Mouse (Mus musculus) heart, embryonic 14.5 days (tissue): ENCODE measurements at regions not wholly inside any gene's neighbourhood (a gene's known extent, or its start where the extent isn't known, plus 50 kb on each side); places are given as distances from the start of the nearest gene placed in this dataset.
A peak's percentile ranks its signal among the peaks of the same experiment; 100 is the strongest.

Source experiments
- ATAC-seq: fragments of 200-750 bp; cut with Nextera tagmentation; 2 replicates; pipeline ENCODE4 v1.8.0; 2017; ENCODE audit warnings: low read depth, moderate TSS enrichment; ENCODE audit not compliant: insufficient number of reproducible peaks, insufficient read depth, low FRiP score
- H3K27ac ChIP-seq, 2 experiments: fragments of 200-500 bp in 1 of 2; fragments of 300-500 bp in 1 of 2; sonication (generic) in 1 of 2; replicated peaks in 1 of 2; 2 replicates each; pipeline ENCODE4 v1.5.1; 2012 to 2014; ENCODE audit warnings: low read depth in 2 of 2, low read length in 2 of 2, control low read depth in 1 of 2, mild to moderate bottlenecking in 1 of 2, mixed read lengths in 1 of 2; ENCODE audit not compliant: control insufficient read depth in 1 of 2, insufficient read depth in 1 of 2
- H3K27me3 ChIP-seq: fragments of 300-500 bp; sonication (generic); 2 replicates; pipeline ENCODE4 v1.6.1; 2014; ENCODE audit warnings: mild to moderate bottlenecking, low read length, control low read depth; ENCODE audit not compliant: control insufficient read depth, insufficient read depth
- H3K36me3 ChIP-seq: fragments of 300-500 bp; sonication (generic); 2 replicates; pipeline ENCODE4 v1.6.1; 2014; ENCODE audit warnings: mild to moderate bottlenecking, control low read depth, low read length, mixed read lengths; ENCODE audit not compliant: control insufficient read depth, insufficient read depth
- H3K4me1 ChIP-seq, 2 experiments: fragments of 200-500 bp in 1 of 2; fragments of 300-500 bp in 1 of 2; sonication (generic) in 1 of 2; 2 replicates each; pipeline ENCODE4 v1.6.1; 2012 to 2014; ENCODE audit warnings: low read length in 2 of 2, control low read depth in 1 of 2, mixed read lengths in 1 of 2; ENCODE audit not compliant: control insufficient read depth in 2 of 2, insufficient read depth in 2 of 2
- H3K4me2 ChIP-seq: fragments of 300-500 bp; sonication (generic); 2 replicates; pipeline ENCODE4 v1.6.1; 2014; ENCODE audit warnings: mild to moderate bottlenecking, low read length
- H3K4me3 ChIP-seq, 2 experiments: fragments of 200-500 bp in 1 of 2; fragments of 300-500 bp in 1 of 2; sonication (generic) in 1 of 2; 2 replicates each; pipeline ENCODE4 v1.5.1; 2012 to 2014; ENCODE audit warnings: low read length in 2 of 2, mild to moderate bottlenecking in 2 of 2, control low read depth in 1 of 2, low read depth in 1 of 2, moderate library complexity in 1 of 2; ENCODE audit not compliant: control insufficient read depth in 1 of 2, insufficient read depth in 1 of 2
- H3K9ac ChIP-seq: fragments of 300-500 bp; sonication (generic); 2 replicates; pipeline ENCODE4 v1.6.1; 2014; ENCODE audit warnings: mild to moderate bottlenecking, low read length
- H3K9me3 ChIP-seq: fragments of 300-500 bp; sonication (generic); 2 replicates; pipeline ENCODE4 v1.6.1; 2016; ENCODE audit warnings: low read length, control low read depth; ENCODE audit not compliant: control insufficient read depth
- WGBS: fragments of 180-500 bp; shearing (Covaris S2); extraction: QIAGEN DNeasy Blood & Tissue Kit; methylation state at CpG from one replicate; pipeline ENCODE4 v1.1.7; 2014; 5-methylcytosine and 5-hydroxymethylcytosine counted together

- H3K4me2 ChIP-seq: 0 out of 2 replicates have a peak overlapping the region, but pooled peaks have one; percentile 1
- no peak overlapping the region for H3K4me3 ChIP-seq
- no peak overlapping the region for H3K27ac ChIP-seq
- no peak overlapping the region for H3K9ac ChIP-seq
- no peaks in the 10 kb centered on the region for H3K36me3 ChIP-seq
- H3K9me3 ChIP-seq: 0 out of 2 replicates have a peak, but pooled peaks cover 8% of the 10 kb centered on the region
- 0 out of 4 replicates have a peak, but pooled peaks cover 0 to 7% of the 10 kb centered on the region in 2 experiments for H3K4me1 ChIP-seq
- H3K27me3 ChIP-seq: no peaks in the 10 kb centered on the region
- 45% methylated on average over 19 of the region's 19 CpGs for WGBS
- no peak for ATAC-seq
These were observed 499.7 kb upstream of the Adam5 start for GRCm38 (mm10) chr8:25323643-25324420.

GRCm38 (mm10) chr8:25316383-25316782, 492.2 kb upstream of the Adam5 start:
- H3K4me3 ChIP-seq: no peak overlapping the region
- H3K36me3 ChIP-seq: no peaks in the 10 kb centered on the region
- 78% methylated on average over 4 of the region's 4 CpGs for WGBS
- ATAC-seq: no peak
- no peak overlapping the region for H3K27ac ChIP-seq
- H3K4me2 ChIP-seq: no peak overlapping the region
- H3K9me3 ChIP-seq: 0 out of 2 replicates have a peak, but pooled peaks cover 8% of the 10 kb centered on the region
- no peaks in the 10 kb centered on the region for H3K27me3 ChIP-seq
- H3K9ac ChIP-seq: no peak overlapping the region
- H3K4me1 ChIP-seq: no peaks in the 10 kb centered on the region

GRCm38 (mm10) chr8:25311811-25312533, 487.8 kb upstream of the Adam5 start:
- Histone ChIP-seq H3K9ac (no peak overlapping the region), H3K36me3 (no peaks in the 10 kb centered on the region), H3K27ac (no peak overlapping the region), H3K4me1 (peaks cover 0 to 3% of the 10 kb centered on the region in 2 experiments; a peak in 1 of 4 replicates), H3K4me2 (no peak overlapping the region), H3K9me3 (no peaks in the 10 kb centered on the region), H3K4me3 (no peak overlapping the region), H3K27me3 (no peaks in the 10 kb centered on the region)
- ATAC-seq: no peak
- 48% methylated on average over 12 of the region's 12 CpGs for WGBS

GRCm38 (mm10) chr8:25307956-25308355, 483.8 kb upstream of the Adam5 start:
- peaks cover 0 to 5% of the 10 kb centered on the region in 2 experiments; a peak in 1 of 4 replicates for H3K4me1 ChIP-seq
- ATAC-seq: no peak
- H3K9me3 ChIP-seq: no peaks in the 10 kb centered on the region
- no peak overlapping the region for H3K27ac ChIP-seq
- H3K4me3 ChIP-seq: no peak overlapping the region
- WGBS: 78% methylated on average over 4 of the region's 4 CpGs
- no peaks in the 10 kb centered on the region for H3K36me3 ChIP-seq
- no peak overlapping the region for H3K9ac ChIP-seq
- no peak overlapping the region for H3K4me2 ChIP-seq
- no peaks in the 10 kb centered on the region for H3K27me3 ChIP-seq

- Histone ChIP-seq H3K4me3 (no peak overlapping the region), H3K27me3 (no peaks in the 10 kb centered on the region), H3K9ac (no peak overlapping the region), H3K4me2 (no peak overlapping the region), H3K9me3 (no peaks in the 10 kb centered on the region), H3K4me1 (peaks cover 0 to 5% of the 10 kb centered on the region in 2 experiments; a peak in 1 of 4 replicates), H3K27ac (no peak overlapping the region), H3K36me3 (no peaks in the 10 kb centered on the region)
- ATAC-seq: no peak
- 79% methylated on average over 11 of the region's 11 CpGs for WGBS
These were observed 483.3 kb upstream of the Adam5 start for GRCm38 (mm10) chr8:25307511-25307910.

GRCm38 (mm10) chr8:25306769-25307491, 482.8 kb upstream of the Adam5 start:
- H3K36me3 ChIP-seq: no peaks in the 10 kb centered on the region
- ATAC-seq: no peak
- 66% methylated on average over 15 of the region's 15 CpGs for WGBS
- H3K9ac ChIP-seq: no peak overlapping the region
- H3K27ac ChIP-seq: 0 out of 4 replicates have a peak overlapping the region, but pooled peaks of 1 of the 2 experiments have one; percentile 6
- no peaks in the 10 kb centered on the region for H3K27me3 ChIP-seq
- no peak overlapping the region for H3K4me2 ChIP-seq
- H3K4me3 ChIP-seq: no peak overlapping the region
- no peaks in the 10 kb centered on the region for H3K9me3 ChIP-seq
- peaks cover 0 to 5% of the 10 kb centered on the region in 2 experiments; a peak in 1 of 4 replicates for H3K4me1 ChIP-seq
